Mouse (Mus musculus): ENCODE data around the gene Sertad1. TPM values are rescaled to one million over a fixed set of nuclear protein-coding genes. Genes with fewer than 3 reads are reported as not detected.

The Sertad1 gene
- polyA plus RNA-seq, 1 experiment from 2014 or later: 16.3 TPM

GRCm38 (mm10) chr7:27467648-27468047 lies 19.1 kb upstream of the Sertad1 start:
- DNase-seq (ENCODE audit: low spot score): no peak
- WGBS: 46% methylated on average over 4 of the region's 4 CpGs

GRCm38 (mm10) chr7:27471390-27472120 lies 15.2 kb upstream of the Sertad1 start:
- Histone ChIP-seq H3K4me2 (ENCODE audit: low read depth, low read length, severe bottlenecking) (no peak overlapping the region), H3K9ac (ENCODE audit: low read length) (no peak overlapping the region), H3K9me3 (ENCODE audit: control insufficient read depth, low read length) (no peaks in the 10 kb centered on the region), H3K27ac (ENCODE audit: low read depth, low read length) (no peak overlapping the region), H3K4me3 (ENCODE audit: low read depth, low read length) (no peak overlapping the region), H3K4me1 (replicated peaks; ENCODE audit: control insufficient read depth, insufficient read depth, low read length) (no peaks in the 10 kb centered on the region), H3K36me3 (ENCODE audit: control insufficient read depth, insufficient read depth, low read length) (peaks cover 4% of the 10 kb centered on the region; the same call in 1 of the 2 replicates), H3K27me3 (ENCODE audit: control insufficient read depth, insufficient read depth, low read length) (no peaks in the 10 kb centered on the region)
- 93% methylated on average over 11 of the region's 11 CpGs for WGBS
- ATAC-seq (replicated peaks; ENCODE audit: low FRiP score) (no peak), DNase-seq (ENCODE audit: low spot score) (no peak)

More at GRCm38 (mm10) chr7:27467648-27468047, 19.1 kb upstream of the Sertad1 start:
- no peaks in the 10 kb centered on the region for H3K36me3 ChIP-seq (ENCODE audit: control insufficient read depth, insufficient read depth, low read length)
- no peaks in the 10 kb centered on the region for H3K9me3 ChIP-seq (ENCODE audit: control insufficient read depth, low read length)
- no peak overlapping the region for H3K4me3 ChIP-seq (ENCODE audit: low read depth, low read length)
- no peaks in the 10 kb centered on the region for H3K4me1 ChIP-seq (replicated peaks; ENCODE audit: control insufficient read depth, insufficient read depth, low read length)
- no peak overlapping the region for H3K9ac ChIP-seq (ENCODE audit: low read length)
- H3K27me3 ChIP-seq (ENCODE audit: control insufficient read depth, insufficient read depth, low read length): no peaks in the 10 kb centered on the region
- H3K27ac ChIP-seq (ENCODE audit: low read depth, low read length): no peak overlapping the region
- no peak for ATAC-seq (replicated peaks; ENCODE audit: low FRiP score)
- H3K4me2 ChIP-seq (ENCODE audit: low read depth, low read length, severe bottlenecking): no peak overlapping the region

GRCm38 (mm10) chr7:27472596-27472995 lies 14.1 kb upstream of the Sertad1 start:
- H3K36me3 ChIP-seq (ENCODE audit: control insufficient read depth, insufficient read depth, low read length): peaks cover 9% of the 10 kb centered on the region; the same call in 1 of the 2 replicates
- H3K27me3 ChIP-seq (ENCODE audit: control insufficient read depth, insufficient read depth, low read length): no peaks in the 10 kb centered on the region
- H3K9me3 ChIP-seq (ENCODE audit: control insufficient read depth, low read length): no peaks in the 10 kb centered on the region
- H3K4me1 ChIP-seq (replicated peaks; ENCODE audit: control insufficient read depth, insufficient read depth, low read length): no peaks in the 10 kb centered on the region
- no peak overlapping the region for H3K27ac ChIP-seq (ENCODE audit: low read depth, low read length)
- DNase-seq (ENCODE audit: low spot score) (no peak), ATAC-seq (replicated peaks; ENCODE audit: low FRiP score) (no peak)
- peak overlapping the region; percentile 35; the same call in 1 of the 2 replicates for H3K4me2 ChIP-seq (ENCODE audit: low read depth, low read length, severe bottlenecking)
- 44% methylated on average over 7 of the region's 7 CpGs for WGBS
- peak overlapping the region; percentile 76; the same call in 1 of the 2 replicates for H3K4me3 ChIP-seq (ENCODE audit: low read depth, low read length)
- H3K9ac ChIP-seq (ENCODE audit: low read length): 0 out of 2 replicates have a peak overlapping the region, but pooled peaks have one; percentile 1

- under 1% methylated on average over 36 of the region's 36 CpGs for WGBS
- Histone ChIP-seq H3K9me3 (ENCODE audit: control insufficient read depth, low read length) (no peaks in the 10 kb centered on the region), H3K4me2 (ENCODE audit: low read depth, low read length, severe bottlenecking) (peak within 1 kb of the TSS; percentile 70), H3K27ac (ENCODE audit: low read depth, low read length) (peak within 1 kb of the TSS; percentile 84), H3K4me3 (ENCODE audit: low read depth, low read length) (peak within 1 kb of the TSS; percentile 76), H3K27me3 (ENCODE audit: control insufficient read depth, insufficient read depth, low read length) (no peaks in the 10 kb centered on the region), H3K9ac (ENCODE audit: low read length) (peak within 1 kb of the TSS; percentile 69), H3K4me1 (replicated peaks; ENCODE audit: control insufficient read depth, insufficient read depth, low read length) (no peaks in the 10 kb centered on the region), H3K36me3 (ENCODE audit: control insufficient read depth, insufficient read depth, low read length) (peaks cover 9% of the 10 kb centered on the region; the same call in 1 of the 2 replicates)
- peak; percentile 94 for ATAC-seq (replicated peaks; ENCODE audit: low FRiP score)
- DNase-seq (ENCODE audit: low spot score): peak; percentile 99
These were observed 13.4 kb upstream of the Sertad1 start, which contains the start of gene Sertad3 for GRCm38 (mm10) chr7:27473156-27473834. TSS of gene Sertad3 (plus strand) at chr7:27473768.

GRCm38 (mm10) chr7:27473835-27474489 lies 12.7 kb upstream of the Sertad1 start:
- ATAC-seq (replicated peaks; ENCODE audit: low FRiP score) (no peak), DNase-seq (ENCODE audit: low spot score) (no peak)
- peak overlapping the region; percentile 76 for H3K4me3 ChIP-seq (ENCODE audit: low read depth, low read length)
- H3K27ac ChIP-seq (ENCODE audit: low read depth, low read length): peak overlapping the region; percentile 84
- H3K36me3 ChIP-seq (ENCODE audit: control insufficient read depth, insufficient read depth, low read length): peaks cover 9% of the 10 kb centered on the region; the same call in 1 of the 2 replicates
- H3K27me3 ChIP-seq (ENCODE audit: control insufficient read depth, insufficient read depth, low read length): no peaks in the 10 kb centered on the region
- peak overlapping the region; percentile 70 for H3K4me2 ChIP-seq (ENCODE audit: low read depth, low read length, severe bottlenecking)
- WGBS: under 1% methylated on average over 34 of the region's 34 CpGs
- H3K9ac ChIP-seq (ENCODE audit: low read length): peak overlapping the region; percentile 69
- H3K9me3 ChIP-seq (ENCODE audit: control insufficient read depth, low read length): no peaks in the 10 kb centered on the region
- no peaks in the 10 kb centered on the region for H3K4me1 ChIP-seq (replicated peaks; ENCODE audit: control insufficient read depth, insufficient read depth, low read length)

GRCm38 (mm10) chr7:27474490-27474954 lies 12.2 kb upstream of the Sertad1 start:
- peak overlapping the region; percentile 84; the same call in 1 of the 2 replicates for H3K27ac ChIP-seq (ENCODE audit: low read depth, low read length)
- no peaks in the 10 kb centered on the region for H3K4me1 ChIP-seq (replicated peaks; ENCODE audit: control insufficient read depth, insufficient read depth, low read length)
- no peaks in the 10 kb centered on the region for H3K9me3 ChIP-seq (ENCODE audit: control insufficient read depth, low read length)
- peak overlapping the region; percentile 76 for H3K4me3 ChIP-seq (ENCODE audit: low read depth, low read length)
- H3K9ac ChIP-seq (ENCODE audit: low read length): peak overlapping the region; percentile 69
- ATAC-seq (replicated peaks; ENCODE audit: low FRiP score): peak; percentile 93
- peaks cover 9% of the 10 kb centered on the region; the same call in 1 of the 2 replicates for H3K36me3 ChIP-seq (ENCODE audit: control insufficient read depth, insufficient read depth, low read length)
- no peaks in the 10 kb centered on the region for H3K27me3 ChIP-seq (ENCODE audit: control insufficient read depth, insufficient read depth, low read length)
- WGBS: under 1% methylated on average over 18 of the region's 23 CpGs
- peak overlapping the region; percentile 70 for H3K4me2 ChIP-seq (ENCODE audit: low read depth, low read length, severe bottlenecking)
- peak; percentile 98 for DNase-seq (ENCODE audit: low spot score)

- ATAC-seq (replicated peaks; ENCODE audit: low FRiP score): no peak
- Histone ChIP-seq H3K4me1 (replicated peaks; ENCODE audit: control insufficient read depth, insufficient read depth, low read length) (no peaks in the 10 kb centered on the region), H3K36me3 (ENCODE audit: control insufficient read depth, insufficient read depth, low read length) (peaks cover 9% of the 10 kb centered on the region; the same call in 1 of the 2 replicates), H3K9ac (ENCODE audit: low read length) (no peak overlapping the region), H3K4me2 (ENCODE audit: low read depth, low read length, severe bottlenecking) (no peak overlapping the region), H3K4me3 (ENCODE audit: low read depth, low read length) (no peak overlapping the region), H3K9me3 (ENCODE audit: control insufficient read depth, low read length) (no peaks in the 10 kb centered on the region), H3K27me3 (ENCODE audit: control insufficient read depth, insufficient read depth, low read length) (no peaks in the 10 kb centered on the region), H3K27ac (ENCODE audit: low read depth, low read length) (no peak overlapping the region)
- DNase-seq (ENCODE audit: low spot score): no peak
- WGBS: 95% methylated on average over 2 of the region's 2 CpGs
These were observed 11.1 kb upstream of the Sertad1 start for GRCm38 (mm10) chr7:27475596-27475995.

- DNase-seq (ENCODE audit: low spot score): no peak
- Histone ChIP-seq H3K9me3 (ENCODE audit: control insufficient read depth, low read length) (no peaks in the 10 kb centered on the region), H3K27me3 (ENCODE audit: control insufficient read depth, insufficient read depth, low read length) (no peaks in the 10 kb centered on the region), H3K4me2 (ENCODE audit: low read depth, low read length, severe bottlenecking) (no peak overlapping the region), H3K27ac (ENCODE audit: low read depth, low read length) (no peak overlapping the region), H3K9ac (ENCODE audit: low read length) (no peak overlapping the region), H3K36me3 (ENCODE audit: control insufficient read depth, insufficient read depth, low read length) (peaks cover 9% of the 10 kb centered on the region; the same call in 1 of the 2 replicates), H3K4me1 (replicated peaks; ENCODE audit: control insufficient read depth, insufficient read depth, low read length) (no peaks in the 10 kb centered on the region), H3K4me3 (ENCODE audit: low read depth, low read length) (no peak overlapping the region)
- ATAC-seq (replicated peaks; ENCODE audit: low FRiP score): no peak
- WGBS: 94% methylated on average over 14 of the region's 14 CpGs
These were observed 10.5 kb upstream of the Sertad1 start for GRCm38 (mm10) chr7:27476098-27476635.
